Mouse (Mus musculus) megakaryocyte, embryonic 14.5 days (primary cell): Measurements from ENCODE around the gene Afap1l2.

Experiments
- FLI1 ChIP-seq: IDR thresholded peaks from 2 replicates; pipeline ENCODE4 v1.6.1; 2012; ENCODE audit warnings: low read length, inconsistent platforms, mixed read lengths
- GATA1 ChIP-seq: IDR thresholded peaks from 3 replicates; pipeline ENCODE4 v1.6.1; 2012; ENCODE audit warnings: mixed read lengths, low read length, inconsistent platforms, borderline replicate concordance

- TF ChIP-seq GATA1 (no peak), FLI1 (no peak)
These were observed 99.4 kb downstream of the Afap1l2 start for GRCm38 (mm10) chr19:56908472-56909270.
